18 mouse cellular contexts compared by ENCODE assay signal in the genomic region with DNA sequence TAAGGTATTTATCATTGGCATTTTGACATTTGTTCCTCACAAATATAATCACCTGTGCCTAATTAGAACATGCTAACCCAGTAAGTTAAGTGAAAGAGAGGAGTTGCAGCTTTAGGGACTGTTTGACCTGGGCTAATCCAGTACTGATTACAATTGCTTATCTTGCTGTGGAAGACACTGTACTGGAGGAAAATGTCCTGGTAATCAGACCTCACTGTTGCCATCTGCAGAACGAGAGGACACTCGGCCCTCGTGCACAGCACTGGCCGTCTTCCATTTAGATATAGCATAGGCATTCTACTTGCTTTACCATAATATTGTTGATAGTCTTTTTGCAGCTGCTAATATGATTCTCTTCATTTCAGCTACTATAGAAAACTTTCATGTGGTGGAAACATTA.
"Had no signal": no experiment of that assay in that cellular context is flagged by ENCODE, and none has a peak within 500 bp of the region (broad histone marks: within the 10 kb centered on the region; RNA-seq: fewer than 3 reads in every experiment).

No protein-coding gene starts in this region.

- H3K27me3 ChIP-seq: intestine, embryonic 15.5 days; lung, embryonic 15.5 days; midbrain, embryonic 12.5 days; midbrain, embryonic 15.5 days; neural tube, embryonic 12.5 days; neural tube, embryonic 15.5 days had no signal

- DNase-seq: kidney, adult 11 months; kidney, adult 8-10 months; kidney, postnatal 14 days; kidney, postnatal 4 days; lung, adult 18-20 months; lung, postnatal 10 days; lung, postnatal 36 days; retina, postnatal 1 day; right cerebral cortex, postnatal 25 days; spleen, adult 18-20 months; thymus, adult 18-20 months; thymus, postnatal 36 days had no signal

- H3K9me3 ChIP-seq: intestine, embryonic 15.5 days; lung, embryonic 15.5 days; midbrain, embryonic 12.5 days; midbrain, embryonic 15.5 days; neural tube, embryonic 12.5 days; neural tube, embryonic 15.5 days had no signal

- H3K4me2 ChIP-seq: intestine, embryonic 15.5 days; lung, embryonic 15.5 days; midbrain, embryonic 12.5 days; midbrain, embryonic 15.5 days; neural tube, embryonic 12.5 days; neural tube, embryonic 15.5 days had no signal

- H3K9ac ChIP-seq: intestine, embryonic 15.5 days; lung, embryonic 15.5 days; midbrain, embryonic 12.5 days; midbrain, embryonic 15.5 days; neural tube, embryonic 12.5 days; neural tube, embryonic 15.5 days had no signal

- H3K4me3 ChIP-seq: intestine, embryonic 15.5 days; lung, embryonic 15.5 days; midbrain, embryonic 12.5 days; midbrain, embryonic 15.5 days; neural tube, embryonic 12.5 days; neural tube, embryonic 15.5 days had no signal

- H3K4me1 ChIP-seq: intestine, embryonic 15.5 days; lung, embryonic 15.5 days; midbrain, embryonic 12.5 days; midbrain, embryonic 15.5 days; neural tube, embryonic 12.5 days; neural tube, embryonic 15.5 days had no signal

- ATAC-seq: intestine, embryonic 15.5 days; midbrain, embryonic 15.5 days had no signal

- H3K27ac ChIP-seq: intestine, embryonic 15.5 days; lung, embryonic 15.5 days; midbrain, embryonic 12.5 days; midbrain, embryonic 15.5 days; neural tube, embryonic 12.5 days; neural tube, embryonic 15.5 days had no signal
